Mouse (Mus musculus): ENCODE measurements around the gene 4933430I17Rik. TPM values are rescaled to one million over a fixed set of nuclear protein-coding genes. Genes with fewer than 3 reads are reported as not detected.
"Not testable (repeated sequence)": the region's sequence is repeated elsewhere in the genome, so short reads cannot be mapped to it uniquely, and the experiment has no call there.

4933430I17Rik gene
- total and polyA plus RNA-seq, 3 experiments = 0.12 to 0.43 TPM; not detected in 1

DNA sequence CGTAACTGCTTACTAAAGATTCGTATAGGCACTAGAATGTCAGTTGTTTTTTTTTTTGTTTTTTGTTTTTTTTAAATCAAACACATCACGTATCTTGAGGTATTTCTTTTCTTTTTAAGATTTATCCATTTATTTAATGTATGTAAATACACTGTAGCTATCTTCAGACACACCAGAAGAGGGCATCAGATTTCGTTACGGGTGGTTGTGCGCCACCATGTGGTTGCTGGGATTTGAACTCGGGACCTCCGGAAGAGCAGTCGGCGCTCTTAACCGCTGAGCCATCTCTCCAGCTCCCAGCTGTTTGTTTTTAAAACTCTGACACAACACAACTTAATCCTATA lies 45.6 kb upstream of the 4933430I17Rik start:
- not testable (repeated sequence) for H3K4me1 ChIP-seq (ENCODE audit: control insufficient read depth in 1 of 2, insufficient read depth in 2 of 2, low read length in 2 of 2); H3K79me2 ChIP-seq (ENCODE audit: control insufficient read depth, insufficient read depth, low read length, poor library complexity); H3K27me3 ChIP-seq (ENCODE audit: control insufficient read depth in 1 of 2, insufficient read depth in 2 of 2, low read length in 2 of 2); DNase-seq (ENCODE audit: low read depth, low spot score); H3K27ac ChIP-seq (ENCODE audit: control insufficient read depth, low read depth, low read length); H3K9me3 ChIP-seq (replicated peaks; ENCODE audit: insufficient read depth, low read length); H3K9ac ChIP-seq (ENCODE audit: control insufficient read depth, low read depth, low read length, poor library complexity, severe bottlenecking); H3K4me3 ChIP-seq (ENCODE audit: control insufficient read depth in 1 of 2, insufficient read depth in 1 of 2, low read depth in 2 of 2, low read length in 2 of 2); H3K36me3 ChIP-seq (ENCODE audit: control insufficient read depth in 1 of 2, insufficient read depth in 2 of 2, low read length in 2 of 2)

DNA sequence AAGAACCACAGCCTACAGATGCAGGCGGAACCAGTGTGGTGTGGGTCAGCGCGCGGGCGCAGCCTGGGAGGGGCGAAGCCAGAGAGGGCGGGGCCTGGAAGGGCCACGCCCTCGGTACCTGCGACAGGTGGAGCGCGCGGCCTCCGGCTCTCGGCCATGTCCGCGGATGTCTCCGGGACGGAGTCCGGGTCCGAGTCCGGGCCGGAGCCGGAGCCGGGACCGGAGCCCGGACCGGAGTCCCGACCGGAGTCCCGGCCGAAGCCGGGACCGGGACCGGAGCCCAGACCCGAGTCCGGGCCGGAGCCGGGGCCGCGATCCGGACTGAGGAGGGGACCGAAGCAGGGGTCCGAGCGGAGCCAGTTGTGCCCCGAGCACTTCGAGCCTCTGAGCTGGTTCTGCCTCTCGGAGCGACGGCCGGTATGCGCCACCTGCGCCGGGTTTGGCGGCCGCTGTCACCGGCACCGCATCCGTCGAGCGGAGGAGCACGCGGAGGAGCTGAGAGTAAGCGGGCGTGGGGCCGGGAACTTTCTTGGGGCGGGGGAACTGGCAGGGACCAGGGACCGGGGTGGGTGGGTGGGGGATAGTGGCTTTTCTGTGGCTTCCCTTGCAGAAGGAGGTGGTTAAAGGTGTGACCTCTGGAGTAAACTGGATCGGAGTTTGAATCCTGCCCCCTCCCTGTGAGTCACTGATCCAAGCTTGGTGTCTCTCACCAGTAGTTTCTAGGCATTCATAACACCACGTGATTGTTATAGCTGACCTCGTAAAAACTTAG lies 45.0 kb upstream of the 4933430I17Rik start, which contains the start of gene Bspry:
Gene Bspry, plus strand, starts transcription at position 117 of the 772 bp plus-strand sequence.
- DNase-seq (ENCODE audit: low read depth, low spot score) = no peak
- no peak within 1 kb of the TSS for H3K9ac ChIP-seq (ENCODE audit: control insufficient read depth, low read depth, low read length, poor library complexity, severe bottlenecking)
- no peaks in the 10 kb centered on the region for H3K9me3 ChIP-seq (replicated peaks; ENCODE audit: insufficient read depth, low read length)
- peaks cover 2 to 11% of the 10 kb centered on the region in 2 experiments; a peak in 3 of 4 replicates for H3K4me1 ChIP-seq (ENCODE audit: control insufficient read depth in 1 of 2, insufficient read depth in 2 of 2, low read length in 2 of 2)
- H3K79me2 ChIP-seq (ENCODE audit: control insufficient read depth, insufficient read depth, low read length, poor library complexity) = no peaks in the 10 kb centered on the region
- peaks cover 0 to 5% of the 10 kb centered on the region in 2 experiments; a peak in 2 of 4 replicates for H3K36me3 ChIP-seq (ENCODE audit: control insufficient read depth in 1 of 2, insufficient read depth in 2 of 2, low read length in 2 of 2)
- TF ChIP-seq MAZ (IDR thresholded peaks at IDR 0.05; ENCODE audit: low read depth, low read length) = no peak
- TF ChIP-seq POLR2A (IDR thresholded peaks at IDR 0.05; ENCODE audit: control insufficient read depth in 1 of 2, insufficient read depth in 1 of 2, low read depth in 1 of 2, low read length in 2 of 2, poor library complexity in 1 of 2) = 0 out of 4 replicates have a peak, but pooled peaks of 1 of the 2 experiments have one; percentile 26
- no peaks in the 10 kb centered on the region for H3K27me3 ChIP-seq (ENCODE audit: control insufficient read depth in 1 of 2, insufficient read depth in 2 of 2, low read length in 2 of 2)
- no peak within 1 kb of the TSS for H3K4me3 ChIP-seq (ENCODE audit: control insufficient read depth in 1 of 2, insufficient read depth in 1 of 2, low read depth in 2 of 2, low read length in 2 of 2)
- H3K27ac ChIP-seq (ENCODE audit: control insufficient read depth, low read depth, low read length) = no peak within 1 kb of the TSS

DNA sequence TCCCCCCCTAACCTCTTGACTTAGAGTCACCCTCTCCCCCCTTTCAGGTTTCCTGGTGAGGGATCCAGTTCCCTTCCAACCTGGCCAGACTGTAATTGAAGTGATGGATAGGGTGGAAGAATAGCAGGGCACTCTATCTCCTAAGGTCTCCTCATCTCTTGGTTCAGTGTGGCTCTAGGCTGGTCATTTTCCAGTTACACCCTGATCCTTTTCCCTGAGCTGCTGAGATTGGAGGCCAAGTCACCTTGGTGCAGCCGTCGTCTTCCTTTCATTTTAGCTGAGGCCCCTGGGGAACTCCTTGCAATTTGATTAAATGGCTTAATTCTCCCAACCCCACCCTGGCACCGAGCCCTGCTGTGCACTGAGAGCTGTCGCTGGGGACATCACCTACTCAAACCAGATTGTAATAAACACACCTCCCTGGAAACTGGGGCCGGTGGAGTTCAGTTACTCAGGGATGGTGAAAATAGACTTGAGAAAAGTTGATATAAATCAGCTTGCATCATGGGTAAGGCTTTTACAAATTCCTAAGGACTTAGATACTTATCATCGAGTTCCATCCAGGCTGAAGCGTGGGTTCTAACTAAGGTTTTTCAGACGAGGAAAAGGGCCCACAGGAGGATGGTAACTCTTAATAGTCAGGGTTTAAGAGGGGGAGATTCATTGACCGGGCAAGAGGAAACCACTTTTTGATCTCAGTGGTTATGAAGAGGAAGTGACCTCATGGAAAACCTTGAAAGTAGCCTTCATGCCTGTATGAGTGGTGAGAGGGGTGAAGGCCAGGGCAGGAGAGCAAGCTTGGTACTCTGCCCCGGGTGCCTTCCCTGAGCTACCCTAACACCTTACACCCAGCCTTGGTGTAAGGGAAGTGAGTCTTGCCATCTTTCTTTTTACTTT lies 44.2 kb upstream of the 4933430I17Rik start:
- Histone ChIP-seq H3K27ac (ENCODE audit: control insufficient read depth, low read depth, low read length) (no peak overlapping the region), H3K27me3 (ENCODE audit: control insufficient read depth in 1 of 2, insufficient read depth in 2 of 2, low read length in 2 of 2) (no peaks in the 10 kb centered on the region), H3K4me3 (ENCODE audit: control insufficient read depth in 1 of 2, insufficient read depth in 1 of 2, low read depth in 2 of 2, low read length in 2 of 2) (no peak overlapping the region), H3K9ac (ENCODE audit: control insufficient read depth, low read depth, low read length, poor library complexity, severe bottlenecking) (no peak overlapping the region), H3K9me3 (replicated peaks; ENCODE audit: insufficient read depth, low read length) (no peaks in the 10 kb centered on the region), H3K4me1 (ENCODE audit: control insufficient read depth in 1 of 2, insufficient read depth in 2 of 2, low read length in 2 of 2) (peaks cover 1 to 12% of the 10 kb centered on the region in 2 experiments; a peak in 3 of 4 replicates), H3K79me2 (ENCODE audit: control insufficient read depth, insufficient read depth, low read length, poor library complexity) (no peaks in the 10 kb centered on the region), H3K36me3 (ENCODE audit: control insufficient read depth in 1 of 2, insufficient read depth in 2 of 2, low read length in 2 of 2) (peaks cover 0 to 8% of the 10 kb centered on the region in 2 experiments; a peak in 2 of 4 replicates)
- TF ChIP-seq GABPA (IDR thresholded peaks at IDR 0.05; ENCODE audit: low read depth, low read length) (no peak), MAFK (IDR thresholded peaks at IDR 0.05; ENCODE audit: borderline replicate concordance, low read depth, low read length) (no peak), TBP (IDR thresholded peaks at IDR 0.05; ENCODE audit: low read depth, low read length) (no peak), BHLHE40 (IDR thresholded peaks at IDR 0.05; ENCODE audit: borderline replicate concordance, low read depth, low read length) (no peak), USF2 (IDR thresholded peaks at IDR 0.05; ENCODE audit: borderline replicate concordance in 1 of 2, insufficient read depth in 1 of 2, low read depth in 1 of 2, low read length in 2 of 2) (no peak), ETS1 (IDR thresholded peaks at IDR 0.05; ENCODE audit: low read depth, low read length) (no peak), POLR2A (IDR thresholded peaks at IDR 0.05; ENCODE audit: control insufficient read depth in 1 of 2, insufficient read depth in 1 of 2, low read depth in 1 of 2, low read length in 2 of 2, poor library complexity in 1 of 2) (no peak), SIN3A (IDR thresholded peaks at IDR 0.05; ENCODE audit: low read length) (no peak), POLR2AphosphoS2 (IDR thresholded peaks at IDR 0.05; ENCODE audit: low read length) (no peak), MAZ (IDR thresholded peaks at IDR 0.05; ENCODE audit: low read depth, low read length) (no peak)
- peak; percentile 21 for DNase-seq (ENCODE audit: low read depth, low spot score)

Data from MEL (cell line).